Mouse (Mus musculus) liver, embryonic 14.5 days (tissue): ENCODE data around the gene Zmym4. TPM values are rescaled to one million over a fixed set of nuclear protein-coding genes. Genes with fewer than 3 reads are reported as not detected.

Source experiments
- ATAC-seq: fragments of 200-750 bp; cut with Nextera tagmentation; 2 replicates; pipeline ENCODE4 v1.8.0; 2017; ENCODE audit warnings: moderate number of reproducible peaks, mild to moderate bottlenecking, moderate library complexity; ENCODE audit not compliant: insufficient read depth
- DNase-seq, 3 experiments: peaks; one replicate each; pipeline ENCODE4 v3.0.0-alpha.2; 2012 to 2013; ENCODE audit warnings: low read depth in 3 of 3, low spot score in 3 of 3
- H3K27ac ChIP-seq: fragments of 300-500 bp; sonication (generic); 2 replicates; pipeline ENCODE4 v1.5.1; 2014; ENCODE audit warnings: moderate library complexity, mild to moderate bottlenecking, control low read depth, inconsistent platforms
- H3K27me3 ChIP-seq: fragments of 300-500 bp; sonication (generic); 2 replicates; pipeline ENCODE4 v1.6.1; 2014; ENCODE audit warnings: mild to moderate bottlenecking, low read length, moderate library complexity; ENCODE audit not compliant: control insufficient read depth, insufficient read depth
- H3K36me3 ChIP-seq: fragments of 300-500 bp; sonication (generic); replicated peaks from 2 replicates; pipeline ENCODE4 v1.6.1; 2014; ENCODE audit warnings: low read depth; ENCODE audit not compliant: control insufficient read depth, insufficient read depth
- H3K4me1 ChIP-seq, 2 experiments: fragments of 200-500 bp in 1 of 2; fragments of 300-500 bp in 1 of 2; sonication (generic) in 1 of 2; replicated peaks; 2 replicates each; pipeline ENCODE4 v1.6.1; 2012 to 2014; ENCODE audit warnings: antibody characterized with exemption in 1 of 2, inconsistent platforms in 1 of 2, low read length in 1 of 2; ENCODE audit not compliant: control insufficient read depth in 2 of 2, insufficient read depth in 2 of 2
- H3K4me2 ChIP-seq: fragments of 300-500 bp; sonication (generic); 2 replicates; pipeline ENCODE4 v1.6.1; 2014; ENCODE audit warnings: low read depth, mild to moderate bottlenecking, control low read depth, moderate library complexity
- H3K4me3 ChIP-seq, 2 experiments: fragments of 200-500 bp in 1 of 2; fragments of 300-500 bp in 1 of 2; sonication (generic) in 1 of 2; 2 replicates each; pipeline ENCODE4 v1.5.1; 2012 to 2014; ENCODE audit warnings: low read depth in 2 of 2, low read length in 2 of 2, mild to moderate bottlenecking in 2 of 2, control low read depth in 1 of 2, inconsistent platforms in 1 of 2, moderate library complexity in 1 of 2; ENCODE audit not compliant: insufficient read depth in 1 of 2
- H3K9ac ChIP-seq: fragments of 300-500 bp; sonication (generic); replicated peaks from 2 replicates; pipeline ENCODE4 v1.6.1; 2014; ENCODE audit warnings: mild to moderate bottlenecking, control low read depth, moderate library complexity
- H3K9me3 ChIP-seq: fragments of 300-500 bp; sonication (generic); 2 replicates; pipeline ENCODE4 v1.6.1; 2016; ENCODE audit warnings: low read length, mixed read lengths; ENCODE audit not compliant: control insufficient read depth
- CTCF ChIP-seq: IDR thresholded peaks from 2 replicates; pipeline ENCODE4 v1.5.1; 2016; ENCODE audit warnings: antibody characterized with exemption, low read depth, control low read depth
- EP300 ChIP-seq: IDR thresholded peaks from 2 replicates; pipeline ENCODE4 v1.6.1; 2016; ENCODE audit warnings: antibody characterized with exemption, low read depth
- WGBS: fragments of 180-500 bp; shearing (Covaris S2); extraction: QIAGEN DNeasy Blood & Tissue Kit; methylation state at CpG from one replicate; pipeline ENCODE4 v1.1.7; 2014; ENCODE audit not compliant: insufficient replicate concordance; 5-methylcytosine and 5-hydroxymethylcytosine counted together
- polyA plus RNA-seq, 2 experiments: library from polyadenylated mRNA; depleted of rRNA in 1 of 2; stranded (reverse) in 1 of 2; unstranded in 1 of 2; fragments of >200 nt; fragmentation: Nextera tagmentation in 1 of 2; extraction: Ambion mirVana in 1 of 2; gene quantifications; 2 replicates each; pipeline versions ENCODE4 v1.2.1 to v1.2.3; 2012 to 2014

The Zmym4 gene
- polyA plus RNA-seq, 2 experiments, result 2.8 to 3.2 TPM

GRCm38 (mm10) chr4:126879560-126880275, 88.2 kb downstream of the Zmym4 start:
- 69% methylated on average over 5 of the region's 5 CpGs for WGBS
- Histone ChIP-seq H3K27me3 (no peaks in the 10 kb centered on the region), H3K4me2 (no peak overlapping the region), H3K4me1 (no peaks in the 10 kb centered on the region), H3K27ac (no peak overlapping the region), H3K9me3 (no peaks in the 10 kb centered on the region), H3K36me3 (peaks cover 2% of the 10 kb centered on the region; the same call in 1 of the 2 replicates), H3K9ac (no peak overlapping the region), H3K4me3 (no peak overlapping the region)
- ATAC-seq (no peak), DNase-seq (no peak)
- TF ChIP-seq EP300 (no peak), CTCF (no peak)

DNA sequence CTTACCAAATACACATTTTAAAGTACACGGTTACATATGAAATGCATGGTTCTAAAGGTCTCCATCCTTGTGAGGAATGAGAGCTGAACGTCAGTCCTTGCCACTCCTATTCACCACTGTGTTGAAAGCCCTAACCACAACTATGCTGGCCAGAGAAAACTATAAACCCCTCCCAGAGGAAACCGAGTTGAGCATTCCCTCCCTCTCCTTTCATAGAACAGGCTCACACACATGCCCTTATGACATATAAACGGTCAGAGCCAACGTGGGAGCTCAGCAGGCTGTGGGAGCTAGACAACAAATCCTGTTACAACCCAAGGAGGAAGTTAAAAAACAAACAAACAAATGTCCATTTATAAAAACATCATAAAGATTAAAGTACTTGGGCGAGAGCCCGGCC, 95.2 kb downstream of the Zmym4 start:
- no peak for TF ChIP-seq EP300
- no peak for TF ChIP-seq CTCF
- Histone ChIP-seq H3K36me3 (no peaks in the 10 kb centered on the region; the same call in 1 of the 2 replicates), H3K27me3 (no peaks in the 10 kb centered on the region), H3K27ac (no peak overlapping the region), H3K4me3 (no peak overlapping the region), H3K9me3 (no peaks in the 10 kb centered on the region), H3K4me2 (no peak overlapping the region), H3K9ac (no peak overlapping the region), H3K4me1 (no peaks in the 10 kb centered on the region)
- ATAC-seq (no peak), DNase-seq (no peak)
- 60% methylated on average over 7 of the region's 7 CpGs for WGBS

GRCm38 (mm10) chr4:126868699-126869098, 99.2 kb downstream of the Zmym4 start:
- Histone ChIP-seq H3K4me2 (no peak overlapping the region), H3K36me3 (no peaks in the 10 kb centered on the region; the same call in none of the 2 replicates), H3K9ac (no peak overlapping the region), H3K27ac (no peak overlapping the region), H3K4me3 (no peak overlapping the region), H3K4me1 (no peaks in the 10 kb centered on the region), H3K9me3 (no peaks in the 10 kb centered on the region), H3K27me3 (no peaks in the 10 kb centered on the region)
- WGBS, result 85% methylated on average over 12 of the region's 12 CpGs
- ATAC-seq (no peak), DNase-seq (no peak)
- TF ChIP-seq CTCF (no peak), EP300 (no peak)

DNA sequence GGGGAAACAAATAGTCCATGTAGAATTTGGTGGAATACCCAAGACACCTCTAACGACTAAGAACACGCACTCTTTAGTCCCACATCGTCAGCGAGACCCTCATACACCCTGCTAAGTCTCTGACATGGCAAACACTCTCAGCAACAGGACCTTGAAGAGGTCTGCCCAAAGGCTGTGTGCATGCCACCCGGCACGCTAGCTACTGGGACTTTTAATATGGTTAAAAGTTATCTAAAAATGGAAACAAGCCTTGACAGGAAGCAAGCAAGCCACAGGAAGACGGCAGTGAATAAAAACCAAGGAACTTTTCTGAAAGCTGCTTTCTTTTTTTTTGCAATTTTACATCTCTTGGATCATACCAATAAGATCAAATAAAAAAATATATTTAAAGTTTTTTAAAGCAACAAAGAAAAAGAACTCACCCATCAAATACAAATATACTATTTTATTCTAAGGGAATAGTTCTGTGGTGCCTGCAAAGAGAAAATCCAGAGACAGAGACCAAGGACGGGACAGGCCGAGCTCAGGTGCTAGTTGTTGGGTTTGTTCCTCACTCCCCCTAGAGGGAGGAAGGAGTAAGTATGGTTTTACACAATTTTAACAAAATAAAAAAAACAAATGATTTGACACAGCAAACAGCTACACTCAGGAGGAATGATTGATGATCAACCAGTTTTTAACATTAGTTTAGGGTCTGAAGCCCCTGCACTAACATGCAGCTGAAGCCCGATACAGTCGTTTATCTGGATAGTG, 106.2 kb downstream of the Zmym4 start:
- H3K4me1 ChIP-seq, result no peaks in the 10 kb centered on the region
- WGBS, result 54% methylated on average over 11 of the region's 11 CpGs
- no peak overlapping the region for H3K27ac ChIP-seq
- peak in 1 of 3 experiments; percentile 4 for DNase-seq
- H3K27me3 ChIP-seq, result no peaks in the 10 kb centered on the region
- no peaks in the 10 kb centered on the region for H3K9me3 ChIP-seq
- no peak overlapping the region for H3K4me2 ChIP-seq
- ATAC-seq, result no peak
- H3K4me3 ChIP-seq, result no peak overlapping the region
- no peaks in the 10 kb centered on the region; the same call in none of the 2 replicates for H3K36me3 ChIP-seq
- TF ChIP-seq CTCF, result peak; percentile 35; the same call in 1 of the 2 replicates
- TF ChIP-seq EP300, result no peak
- no peak overlapping the region for H3K9ac ChIP-seq

- Histone ChIP-seq H3K4me1 (no peaks in the 10 kb centered on the region), H3K9me3 (no peaks in the 10 kb centered on the region), H3K27me3 (no peaks in the 10 kb centered on the region), H3K27ac (no peak overlapping the region), H3K9ac (no peak overlapping the region), H3K4me2 (no peak overlapping the region), H3K4me3 (no peak overlapping the region), H3K36me3 (no peaks in the 10 kb centered on the region; the same call in 1 of the 2 replicates)
- no peak for TF ChIP-seq EP300
- TF ChIP-seq CTCF, result no peak
- 71% methylated on average over 9 of the region's 9 CpGs for WGBS
- ATAC-seq (no peak), DNase-seq (no peak)
These were observed 107.5 kb downstream of the Zmym4 start for GRCm38 (mm10) chr4:126860268-126860986.
